In the genomic region with DNA sequence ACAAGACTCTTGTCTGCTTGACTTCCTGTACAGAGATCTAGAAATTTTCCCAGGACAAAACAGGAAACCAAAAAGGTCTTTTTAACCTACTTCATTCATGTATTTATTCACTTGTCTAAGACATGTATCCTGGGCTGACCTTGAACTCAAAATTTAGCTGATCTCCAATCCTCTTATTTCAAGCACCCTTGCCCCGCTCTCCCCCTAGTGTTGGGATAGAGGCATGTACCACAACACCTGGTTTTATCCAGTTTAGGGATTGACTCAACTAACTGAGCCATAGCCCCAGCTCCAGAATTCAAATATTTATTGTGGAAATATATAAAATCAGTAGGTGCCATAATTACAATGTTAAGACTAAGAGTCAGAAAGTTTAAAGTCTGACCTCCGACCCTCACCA, we compare ENCODE assay signal across 20 mouse cellular contexts. TPM values are rescaled to one million over a fixed set of nuclear protein-coding genes. Genes with fewer than 3 reads are reported as not detected.
DNase-seq lines count a peak whose midpoint lies in the region; ATAC-seq and TF ChIP-seq lines count a peak whose summit lies in the region.
"Had no signal": no experiment of that assay in that cellular context is flagged by ENCODE, and none has a peak within 500 bp of the region (broad histone marks: within the 10 kb centered on the region; RNA-seq: fewer than 3 reads in every experiment).

No protein-coding gene starts in this region.

- peaks cover 11% of the 10 kb centered on the region for H3K4me1 ChIP-seq in midbrain, embryonic 15.5 days

- no peak overlapping the region for H3K4me3 ChIP-seq in gastrocnemius, adult 2 months
- H3K4me3 ChIP-seq in left cerebral cortex, adult 2 months, result no peak overlapping the region
- H3K4me3 ChIP-seq in midbrain, embryonic 15.5 days, result no peak overlapping the region
- H3K4me3 ChIP-seq: forebrain, embryonic 15.5 days; heart, embryonic 12.5 days; liver, embryonic 13.5 days had no signal

- H3K27me3 ChIP-seq in midbrain, embryonic 15.5 days (replicated peaks), result no peaks in the 10 kb centered on the region
- H3K27me3 ChIP-seq: heart, embryonic 12.5 days had no signal

- no peaks in the 10 kb centered on the region for H3K36me3 ChIP-seq in midbrain, embryonic 15.5 days (replicated peaks)
- H3K36me3 ChIP-seq: forebrain, embryonic 15.5 days; heart, embryonic 12.5 days; liver, embryonic 13.5 days had no signal

- H3K9me3 ChIP-seq in midbrain, embryonic 15.5 days, result no peaks in the 10 kb centered on the region
- H3K9me3 ChIP-seq: forebrain, embryonic 15.5 days; heart, embryonic 12.5 days; liver, embryonic 13.5 days had no signal

- no peak overlapping the region for H3K27ac ChIP-seq in gastrocnemius, adult 2 months
- H3K27ac ChIP-seq in left cerebral cortex, adult 2 months, result no peak overlapping the region
- no peak overlapping the region for H3K27ac ChIP-seq in midbrain, embryonic 15.5 days
- H3K27ac ChIP-seq: forebrain, embryonic 15.5 days; liver, embryonic 13.5 days had no signal

- ATAC-seq in midbrain, embryonic 15.5 days (replicated peaks), result no peak
- ATAC-seq: forebrain, embryonic 15.5 days; Patski had no signal

- TF ChIP-seq CTCF in gastrocnemius, adult 2 months (IDR thresholded peaks at IDR 0.05), result peak; percentile 19; the same call in 1 of the 2 replicates
- peak; percentile 16 for TF ChIP-seq CTCF in left cerebral cortex, adult 2 months (IDR thresholded peaks at IDR 0.05)

- no peak overlapping the region for H3K4me2 ChIP-seq in midbrain, embryonic 15.5 days
- H3K4me2 ChIP-seq: forebrain, embryonic 15.5 days; heart, embryonic 12.5 days; liver, embryonic 13.5 days; midbrain, embryonic 11.5 days had no signal

- intact Hi-C loops in gastrocnemius, adult 2 months (cut with DNase I), result loop anchor here (10.0 kb wide), 1 partner anchor 713 kb away; no protein-coding TSS in a partner anchor
- intact Hi-C loops in left cerebral cortex, adult 2 months (cut with DNase I), result no loop called here
- intact Hi-C loops in left cerebral cortex, postnatal 14 days (cut with DNase I), result no loop called here

- no peak overlapping the region for H3K9ac ChIP-seq in midbrain, embryonic 15.5 days
- H3K9ac ChIP-seq: forebrain, embryonic 15.5 days; heart, embryonic 12.5 days; liver, embryonic 13.5 days had no signal

- 76% methylated on average over 2 of the region's 2 CpGs for WGBS in midbrain, embryonic 15.5 days

- no peak for DNase-seq in gastrocnemius, adult 2 months
- DNase-seq in gastrocnemius, adult 18-20 months (ENCODE audit: low spot score), result no peak
- DNase-seq in left cerebral cortex, adult 2 months (ENCODE audit: extremely low spot score in 1 of 2, low spot score in 2 of 2), result no peak
- DNase-seq in left cerebral cortex, postnatal 14 days (ENCODE audit: low spot score in 2 of 2), result no peak
- peak; percentile 27 for DNase-seq in A20 (ENCODE audit: low read depth, low spot score)
- DNase-seq in ZHBTc4 (ENCODE audit: low read depth, low spot score), result peak; percentile 70
- DNase-seq in embryo, embryonic 9.5 days (ENCODE audit: extremely low spot score), result no peak
- DNase-seq: cerebellum, adult 2 months; gastrocnemius, postnatal 10 days; heart, postnatal 4 days; kidney, postnatal 10 days; left cerebral cortex, postnatal 4 days; liver, embryonic 13.5 days; lung, postnatal 4 days; right cerebral cortex, adult 18-20 months had no signal

RNA-seq across cellular contexts. Expression of a gene that starts 3.7 kb away (rescaled TPM):
- total RNA-seq in gastrocnemius, adult 2 months (2021), result 10 to 100 TPM; 57.7 to 68.8 TPM
- 10 to 100 TPM; 65.1 to 65.9 TPM for total RNA-seq in gastrocnemius, adult 18-20 months (2021)
- total RNA-seq in left cerebral cortex, adult 2 months (2021), result 10 to 100 TPM; 56.3 to 62.9 TPM
- 10 to 100 TPM; 53.9 to 58.5 TPM for total RNA-seq in left cerebral cortex, postnatal 14 days (2021)
- 73.8 and 77.8 TPM in 2 replicates for polyA plus RNA-seq in midbrain, embryonic 15.5 days (2015; fragmentation: Nextera tagmentation; extraction: Ambion mirVana)

Comparison
In these comparisons a context has a peak if more than half of its experiments do, and no peak if none do; other contexts are left out.
1. DNase-seq: peak in A20 (single experiment) and ZHBTc4 (single experiment); none in gastrocnemius, adult 2 months (single experiment), gastrocnemius, adult 18-20 months (single experiment), left cerebral cortex, adult 2 months (0 of 2), left cerebral cortex, postnatal 14 days (0 of 2) and embryo, embryonic 9.5 days (single experiment).